Mouse (Mus musculus) hindbrain, embryonic 15.5 days (tissue): ENCODE results near the gene Plppr2. TPM values are rescaled to one million over a fixed set of nuclear protein-coding genes. Genes with fewer than 3 reads are reported as not detected.
A peak's percentile ranks its signal among the peaks of the same experiment; 100 is the strongest.

Experiments used
- ATAC-seq: fragments of 200-750 bp; cut with Nextera tagmentation; 2 replicates; pipeline ENCODE4 v1.8.0; 2017; ENCODE audit warnings: low read depth, moderate number of reproducible peaks, moderate TSS enrichment; ENCODE audit not compliant: low FRiP score
- H3K27ac ChIP-seq: fragments of 300-500 bp; sonication (generic); replicated peaks from 2 replicates; pipeline ENCODE4 v1.5.1; 2015; ENCODE audit warnings: mild to moderate bottlenecking, inconsistent platforms
- H3K27me3 ChIP-seq: fragments of 300-500 bp; sonication (generic); 2 replicates; pipeline ENCODE4 v1.6.1; 2015; ENCODE audit warnings: control low read depth, inconsistent platforms
- H3K36me3 ChIP-seq: fragments of 300-500 bp; sonication (generic); 2 replicates; pipeline ENCODE4 v1.6.1; 2015; ENCODE audit warnings: control low read depth, inconsistent platforms
- H3K4me1 ChIP-seq: fragments of 300-500 bp; sonication (generic); replicated peaks from 2 replicates; pipeline ENCODE4 v1.6.1; 2015; ENCODE audit warnings: control low read depth, inconsistent platforms
- H3K4me2 ChIP-seq: fragments of 300-500 bp; sonication (generic); 2 replicates; pipeline ENCODE4 v1.6.1; 2015; ENCODE audit warnings: moderate library complexity, mild to moderate bottlenecking, inconsistent platforms
- H3K4me3 ChIP-seq: fragments of 300-500 bp; sonication (generic); 2 replicates; pipeline ENCODE4 v1.5.1; 2015; ENCODE audit warnings: mild to moderate bottlenecking, inconsistent platforms
- H3K9ac ChIP-seq: fragments of 300-500 bp; sonication (generic); 2 replicates; pipeline ENCODE4 v1.6.1; 2015; ENCODE audit warnings: inconsistent platforms
- H3K9me3 ChIP-seq: fragments of 300-500 bp; sonication (generic); 2 replicates; pipeline ENCODE4 v1.6.1; 2016; ENCODE audit warnings: control low read depth, inconsistent platforms
- WGBS: fragments of 180-500 bp; shearing (Covaris S2); methylation state at CpG from one replicate; pipeline ENCODE4 v1.1.7; 2015; 5-methylcytosine and 5-hydroxymethylcytosine counted together
- polyA plus RNA-seq: library from polyadenylated mRNA; unstranded; fragments of >200 nt; fragmentation: Nextera tagmentation; extraction: Ambion mirVana; gene quantifications from 2 replicates; pipeline ENCODE4 v1.2.1, GENCODE M21; 2015

The Plppr2 gene
- polyA plus RNA-seq, 1 experiment from 2014 or later, result 119 TPM

DNA sequence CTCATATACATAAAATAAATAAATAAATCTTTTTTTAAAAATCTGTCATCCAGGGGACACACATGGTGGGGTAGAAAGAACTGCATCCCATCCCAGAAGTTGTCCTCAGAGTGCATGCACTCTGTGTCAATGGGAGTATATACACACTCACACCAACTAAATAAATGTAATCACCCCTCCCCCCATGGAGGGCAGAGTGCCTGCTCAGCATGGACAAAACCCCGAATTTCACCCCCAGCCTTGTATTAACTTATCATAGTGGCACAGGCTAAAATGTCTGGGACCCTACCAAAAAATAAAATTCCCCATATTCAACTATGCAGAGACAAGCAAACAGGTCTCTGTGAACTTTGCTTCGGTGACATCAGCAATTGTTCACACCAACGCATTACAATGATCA, 17.8 kb downstream of the Plppr2 start:
- Histone ChIP-seq H3K9ac (no peak overlapping the region), H3K4me2 (peak overlapping the region; percentile 65), H3K36me3 (no peaks in the 10 kb centered on the region), H3K9me3 (no peaks in the 10 kb centered on the region), H3K4me1 (peaks cover 26% of the 10 kb centered on the region), H3K4me3 (no peak overlapping the region), H3K27ac (no peak overlapping the region), H3K27me3 (peaks cover 8% of the 10 kb centered on the region)
- WGBS, result 72% methylated on average over 3 of the region's 3 CpGs
- ATAC-seq, result no peak

DNA sequence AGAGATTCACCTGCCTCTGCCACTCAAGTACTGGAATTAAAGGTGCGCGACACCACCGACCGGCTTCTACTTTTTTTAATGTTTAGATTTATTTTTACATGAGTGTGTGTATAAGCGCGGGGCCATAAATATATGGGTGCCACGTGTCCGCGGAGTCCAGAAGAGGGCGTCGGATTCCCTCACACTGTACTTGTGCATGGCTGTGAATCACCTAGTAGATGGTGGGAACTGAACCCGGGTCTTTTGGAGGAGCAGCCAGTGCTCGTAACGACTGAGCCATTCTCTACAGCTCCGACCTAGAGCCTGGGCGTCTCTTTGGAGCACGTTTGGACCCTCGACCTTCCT, 18.4 kb downstream of the Plppr2 start:
- ATAC-seq, result peak; percentile 59
- Histone ChIP-seq H3K9me3 (no peaks in the 10 kb centered on the region), H3K4me1 (peaks cover 26% of the 10 kb centered on the region), H3K36me3 (no peaks in the 10 kb centered on the region), H3K27me3 (peaks cover 14% of the 10 kb centered on the region), H3K4me3 (peak overlapping the region; percentile 77), H3K9ac (peak overlapping the region; percentile 84; the same call in 1 of the 2 replicates), H3K27ac (peak overlapping the region; percentile 99), H3K4me2 (peak overlapping the region; percentile 65)
- WGBS, result 3% methylated on average over 18 of the region's 18 CpGs

DNA sequence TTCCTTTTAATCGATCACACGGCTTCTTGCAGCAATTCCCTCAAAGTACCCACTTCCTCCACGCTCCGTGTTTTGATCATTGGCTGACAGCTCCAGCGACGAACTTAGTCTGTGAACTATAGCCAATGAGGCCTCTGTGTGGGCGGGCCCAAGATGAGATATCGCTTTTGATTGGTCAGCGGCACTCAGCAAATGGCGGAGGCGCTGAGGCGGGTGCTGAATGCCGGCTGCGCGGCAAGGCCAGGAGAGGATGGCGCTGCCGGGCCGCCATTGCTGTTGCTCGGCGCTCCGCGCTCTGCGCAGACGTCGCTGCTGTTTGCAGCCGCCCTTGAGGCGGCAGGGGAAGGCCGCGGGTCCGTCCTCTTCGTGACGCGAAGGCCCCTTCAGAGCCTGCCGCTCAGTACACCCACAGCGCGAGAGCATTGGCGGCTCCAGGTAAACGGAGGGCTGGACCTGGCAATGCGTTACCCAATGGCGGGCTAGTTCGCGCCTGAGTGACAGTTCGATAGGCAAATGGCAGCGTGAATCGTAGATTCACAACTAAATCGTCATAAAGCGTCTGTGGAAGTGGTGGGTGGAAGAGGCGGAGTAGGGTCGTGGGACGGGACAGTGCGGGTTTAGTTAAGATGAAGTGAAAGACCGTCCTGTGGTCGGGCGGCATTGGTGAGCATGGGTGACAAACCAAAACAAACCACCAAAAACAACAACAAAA, 18.9 kb downstream of the Plppr2 start, which contains the start of gene Swsap1:
Gene Swsap1, plus strand, starts transcription at position 186 of the 712 bp plus-strand sequence.
- under 1% methylated on average over 50 of the region's 54 CpGs for WGBS
- H3K9me3 ChIP-seq, result no peaks in the 10 kb centered on the region
- peaks cover 19% of the 10 kb centered on the region for H3K27me3 ChIP-seq
- peaks cover 28% of the 10 kb centered on the region for H3K4me1 ChIP-seq
- H3K4me2 ChIP-seq, result peak within 1 kb of the TSS; percentile 65
- peak within 1 kb of the TSS; percentile 77 for H3K4me3 ChIP-seq
- peak within 1 kb of the TSS; percentile 99 for H3K27ac ChIP-seq
- no peaks in the 10 kb centered on the region for H3K36me3 ChIP-seq
- H3K9ac ChIP-seq, result peak within 1 kb of the TSS; percentile 84
- peak; percentile 98 for ATAC-seq

DNA sequence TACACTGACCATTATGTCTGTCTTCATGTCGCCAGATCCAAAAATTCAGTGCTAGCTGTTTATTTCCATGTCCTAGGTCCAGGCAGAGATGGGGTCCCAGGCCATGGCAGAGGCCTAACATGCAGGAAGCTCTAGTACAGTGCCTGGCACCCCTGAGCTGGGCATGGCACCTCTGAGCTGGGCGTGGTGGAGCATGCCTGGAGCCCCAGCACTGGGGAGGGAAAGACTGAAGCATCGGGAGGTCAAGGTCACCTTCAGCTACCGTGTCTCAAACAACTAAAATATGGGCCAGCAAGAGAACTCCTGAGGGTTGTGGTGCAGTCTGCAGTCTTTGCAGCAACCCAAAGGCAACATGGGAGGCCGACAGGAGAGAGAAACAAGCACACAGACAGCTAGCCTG, 21.5 kb downstream of the Plppr2 start:
- ATAC-seq, result no peak
- no peaks in the 10 kb centered on the region for H3K36me3 ChIP-seq
- no peak overlapping the region for H3K4me3 ChIP-seq
- peaks cover 44% of the 10 kb centered on the region for H3K27me3 ChIP-seq
- H3K9ac ChIP-seq, result no peak overlapping the region
- H3K9me3 ChIP-seq, result no peaks in the 10 kb centered on the region
- H3K4me2 ChIP-seq, result no peak overlapping the region
- H3K4me1 ChIP-seq, result peaks cover 44% of the 10 kb centered on the region
- no peak overlapping the region for H3K27ac ChIP-seq
- 88% methylated on average over 5 of the region's 5 CpGs for WGBS

DNA sequence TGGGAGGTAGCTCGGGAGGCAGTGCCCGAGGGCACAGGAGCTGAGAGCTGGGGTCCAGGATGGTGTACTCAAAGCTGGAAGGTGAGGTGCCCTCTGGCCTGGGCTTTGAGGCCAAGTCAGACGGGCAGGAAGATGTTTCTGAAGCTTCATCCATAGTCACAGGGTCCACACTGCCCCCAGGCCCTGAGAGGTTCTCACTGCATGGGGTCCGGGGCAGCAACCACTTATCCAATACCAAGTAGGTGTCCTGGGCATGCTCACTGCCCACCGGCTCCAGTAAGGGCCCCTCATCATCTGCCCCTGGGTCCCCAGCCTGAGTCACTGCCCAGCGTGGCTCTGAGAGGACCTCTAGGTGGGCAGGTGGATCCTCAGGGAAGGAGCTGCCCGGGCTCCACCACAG, 22.4 kb downstream of the Plppr2 start:
- no peaks in the 10 kb centered on the region for H3K36me3 ChIP-seq
- H3K27ac ChIP-seq, result no peak overlapping the region
- peaks cover 52% of the 10 kb centered on the region for H3K27me3 ChIP-seq
- peaks cover 38% of the 10 kb centered on the region for H3K4me1 ChIP-seq
- H3K9me3 ChIP-seq, result no peaks in the 10 kb centered on the region
- WGBS, result 81% methylated on average over 7 of the region's 7 CpGs
- no peak for ATAC-seq
- H3K9ac ChIP-seq, result no peak overlapping the region
- no peak overlapping the region for H3K4me2 ChIP-seq
- H3K4me3 ChIP-seq, result no peak overlapping the region

DNA sequence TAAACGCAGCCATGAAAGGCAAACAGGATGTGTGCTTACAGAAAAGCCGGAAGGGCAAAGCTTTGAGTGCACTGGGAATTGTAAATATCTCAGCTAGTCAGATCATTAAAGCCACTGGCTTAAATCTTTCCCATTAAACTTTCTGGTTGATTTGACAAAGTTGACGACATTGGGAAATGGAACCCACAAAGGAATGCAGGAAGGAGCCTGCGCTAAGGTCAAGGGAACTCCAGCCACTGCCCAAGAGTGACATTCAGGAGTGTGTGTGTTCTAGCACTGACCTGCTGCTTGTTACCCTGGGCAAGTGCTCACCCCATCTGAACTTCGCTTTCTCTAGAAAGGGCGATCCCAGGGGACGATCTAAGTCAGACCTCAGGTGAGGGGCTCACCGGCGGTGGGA, 23.3 kb downstream of the Plppr2 start:
- 54% methylated on average over 9 of the region's 9 CpGs for WGBS
- H3K9ac ChIP-seq, result no peak overlapping the region
- ATAC-seq, result no peak
- H3K9me3 ChIP-seq, result no peaks in the 10 kb centered on the region
- H3K27me3 ChIP-seq, result peaks cover 52% of the 10 kb centered on the region
- H3K36me3 ChIP-seq, result no peaks in the 10 kb centered on the region
- H3K27ac ChIP-seq, result no peak overlapping the region
- H3K4me1 ChIP-seq, result peaks cover 31% of the 10 kb centered on the region
- no peak overlapping the region for H3K4me2 ChIP-seq
- H3K4me3 ChIP-seq, result no peak overlapping the region

DNA sequence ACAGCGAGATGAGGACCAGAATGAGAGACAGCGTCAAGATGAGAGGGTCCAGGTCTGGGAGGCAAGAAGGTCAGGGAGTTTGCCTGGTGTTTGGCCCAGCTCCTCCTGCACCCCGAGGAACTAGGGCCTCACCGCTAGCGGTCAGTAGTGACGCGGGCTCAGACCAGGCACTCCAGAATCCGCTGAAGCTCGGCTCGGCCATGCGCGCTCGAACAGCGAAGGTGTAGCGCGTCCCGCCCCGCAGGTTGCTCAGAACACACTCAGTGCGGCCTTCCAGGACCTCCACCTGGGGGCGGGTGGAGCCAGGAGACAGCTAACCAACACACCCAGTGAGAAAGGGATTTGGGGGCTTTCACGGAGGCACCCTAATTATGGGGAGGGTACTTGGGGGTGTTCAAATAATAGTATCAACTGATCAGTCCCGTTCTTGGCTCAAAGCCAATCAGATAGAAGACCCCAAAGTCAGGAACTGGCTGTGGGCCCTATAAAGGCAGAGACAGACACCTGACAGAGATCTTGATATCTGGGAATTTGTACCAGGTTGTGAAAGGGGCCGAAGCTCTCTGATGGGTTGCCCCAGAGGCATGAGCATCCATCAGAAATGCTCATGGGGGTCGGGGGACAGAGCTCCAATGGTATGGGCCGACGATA, 23.9 kb downstream of the Plppr2 start:
- no peak overlapping the region for H3K9ac ChIP-seq
- no peaks in the 10 kb centered on the region for H3K36me3 ChIP-seq
- H3K4me3 ChIP-seq, result no peak overlapping the region
- H3K27me3 ChIP-seq, result peaks cover 52% of the 10 kb centered on the region
- H3K4me2 ChIP-seq, result peak overlapping the region; percentile 25; the same call in 1 of the 2 replicates
- no peaks in the 10 kb centered on the region for H3K9me3 ChIP-seq
- 12% methylated on average over 26 of the region's 26 CpGs for WGBS
- no peak overlapping the region for H3K27ac ChIP-seq
- H3K4me1 ChIP-seq, result peaks cover 29% of the 10 kb centered on the region
- no peak for ATAC-seq

DNA sequence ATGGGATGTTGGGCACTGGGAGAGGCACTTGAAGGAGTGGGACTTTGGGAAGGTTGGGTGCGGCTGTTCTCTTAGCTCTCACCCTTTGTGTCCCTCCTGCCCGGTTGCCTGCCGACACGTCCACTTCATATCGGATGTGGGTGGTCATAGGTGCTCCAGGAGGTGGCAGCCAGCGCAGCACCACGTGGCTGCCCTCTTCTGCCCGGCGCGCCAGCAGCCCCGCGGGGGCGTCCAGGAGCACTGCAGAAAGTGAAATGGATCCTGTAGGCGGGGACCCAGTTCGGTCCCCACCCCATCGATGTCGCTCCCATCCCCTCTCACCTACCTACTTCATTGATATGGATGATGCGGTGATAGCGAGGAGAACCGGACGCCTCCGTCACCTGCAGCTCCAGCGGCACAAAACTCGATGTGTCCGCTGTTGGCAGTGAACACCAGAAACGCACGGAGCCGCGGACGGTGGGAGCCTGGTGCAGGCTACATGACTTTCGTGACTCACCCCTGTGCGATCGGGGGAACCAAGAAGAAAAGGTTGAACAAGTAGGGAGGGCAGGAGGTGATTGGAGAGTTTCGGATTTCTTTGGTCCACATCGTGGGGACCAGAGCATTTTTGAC, 24.6 kb downstream of the Plppr2 start:
- Histone ChIP-seq H3K27me3 (peaks cover 52% of the 10 kb centered on the region), H3K4me1 (peaks cover 26% of the 10 kb centered on the region), H3K9me3 (no peaks in the 10 kb centered on the region), H3K4me3 (peak overlapping the region; percentile 38), H3K27ac (no peak overlapping the region), H3K36me3 (no peaks in the 10 kb centered on the region), H3K4me2 (peak overlapping the region; percentile 79), H3K9ac (no peak overlapping the region)
- 1% methylated on average over 35 of the region's 35 CpGs for WGBS
- ATAC-seq, result no peak

DNA sequence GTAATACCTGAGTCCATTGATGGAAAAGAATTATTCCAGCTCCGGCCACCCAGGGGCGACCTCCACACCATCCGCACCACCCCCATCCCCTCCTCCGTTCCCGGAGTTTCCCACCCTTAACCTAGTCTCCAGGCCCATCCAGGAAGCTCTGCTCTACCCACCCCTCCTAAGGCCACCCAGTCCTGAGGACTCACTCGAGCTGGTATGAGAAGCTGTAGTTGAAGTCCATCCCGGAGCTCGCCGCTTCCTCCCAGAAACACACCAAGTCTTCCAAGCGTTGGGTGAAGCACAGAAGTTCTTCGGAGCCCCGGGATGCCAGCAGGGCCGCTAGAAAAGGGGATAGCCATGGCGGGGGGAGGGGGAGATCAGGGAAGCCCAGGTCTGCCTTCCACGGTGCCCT, 25.2 kb downstream of the Plppr2 start:
- WGBS, result 0% methylated on average over 11 of the region's 15 CpGs
- 0 out of 2 replicates have a peak, but pooled peaks have one; percentile 46 for ATAC-seq
- no peak overlapping the region for H3K27ac ChIP-seq
- H3K4me2 ChIP-seq, result peak overlapping the region; percentile 79
- H3K9ac ChIP-seq, result no peak overlapping the region; the same call in 1 of the 2 replicates
- peak overlapping the region; percentile 38 for H3K4me3 ChIP-seq
- no peaks in the 10 kb centered on the region for H3K9me3 ChIP-seq
- H3K27me3 ChIP-seq, result peaks cover 52% of the 10 kb centered on the region
- no peaks in the 10 kb centered on the region for H3K36me3 ChIP-seq
- peaks cover 23% of the 10 kb centered on the region for H3K4me1 ChIP-seq

DNA sequence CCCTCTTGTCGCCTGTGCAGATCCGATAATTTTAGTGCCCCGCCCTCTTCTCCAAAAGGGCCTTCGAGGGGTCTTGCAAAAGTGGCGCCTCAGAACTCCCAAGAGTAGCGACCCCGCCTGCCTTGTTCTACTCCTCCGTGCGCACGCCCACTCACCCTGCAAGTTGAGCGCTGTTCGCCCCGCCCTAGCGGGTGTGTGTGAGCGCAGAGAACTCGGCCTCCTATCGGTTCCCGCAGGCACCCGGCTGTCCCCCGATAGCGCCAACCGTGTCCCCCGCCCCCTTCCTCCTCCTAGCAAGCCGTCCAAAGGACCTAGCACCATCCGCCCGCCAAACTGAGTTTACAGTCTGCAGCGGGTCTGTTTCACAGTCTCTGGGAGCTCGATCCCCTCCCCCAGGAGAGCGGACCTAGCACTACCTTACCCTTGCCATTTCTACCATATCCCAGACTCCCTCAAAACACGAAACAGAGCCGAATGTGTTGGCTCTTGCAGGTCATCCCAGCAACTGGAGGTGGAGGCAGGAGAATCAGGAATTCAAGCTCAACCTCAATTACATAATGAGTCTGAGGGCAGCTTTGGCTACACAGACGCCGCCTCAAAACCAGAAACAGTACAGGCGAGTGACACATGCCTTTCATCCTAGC, 25.7 kb downstream of the Plppr2 start:
- Histone ChIP-seq H3K4me3 (peak overlapping the region; percentile 38), H3K27ac (no peak overlapping the region), H3K4me1 (peaks cover 23% of the 10 kb centered on the region), H3K36me3 (no peaks in the 10 kb centered on the region), H3K27me3 (peaks cover 52% of the 10 kb centered on the region), H3K9ac (no peak overlapping the region; the same call in 1 of the 2 replicates), H3K9me3 (no peaks in the 10 kb centered on the region), H3K4me2 (peak overlapping the region; percentile 79)
- ATAC-seq, result peak; percentile 54; the same call in 1 of the 2 replicates
- 5% methylated on average over 33 of the region's 34 CpGs for WGBS

DNA sequence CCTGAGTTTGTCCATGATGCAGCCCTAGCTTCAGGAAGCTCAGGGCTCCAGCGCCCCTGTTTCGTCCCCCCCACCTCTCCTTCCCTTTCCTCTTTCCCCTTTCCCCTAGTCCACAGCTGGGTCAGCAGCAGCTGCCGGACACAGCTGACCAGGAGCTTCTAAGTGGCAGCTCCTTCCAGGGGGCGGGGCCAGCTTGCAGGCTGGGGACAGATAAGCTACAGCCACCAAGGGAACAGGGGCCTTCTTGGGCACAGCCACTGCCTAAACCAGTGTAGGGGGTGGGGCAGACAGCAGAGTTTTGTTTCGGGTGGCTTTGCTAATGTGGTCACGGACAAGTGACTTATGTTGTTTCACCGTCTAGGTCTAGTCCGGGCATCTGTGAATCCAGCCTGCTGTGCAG, 26.6 kb downstream of the Plppr2 start, which contains the start of gene Epor:
Gene Epor, minus strand, starts transcription at position 90 of the 400 bp plus-strand sequence.
- no peak for ATAC-seq
- peak within 1 kb of the TSS; percentile 79 for H3K4me2 ChIP-seq
- no peaks in the 10 kb centered on the region for H3K9me3 ChIP-seq
- H3K4me3 ChIP-seq, result peak within 1 kb of the TSS; percentile 38
- H3K27ac ChIP-seq, result no peak within 1 kb of the TSS
- peaks cover 23% of the 10 kb centered on the region for H3K4me1 ChIP-seq
- 23% methylated on average over 8 of the region's 8 CpGs for WGBS
- no peaks in the 10 kb centered on the region for H3K36me3 ChIP-seq
- no peak within 1 kb of the TSS; the same call in 1 of the 2 replicates for H3K9ac ChIP-seq
- peaks cover 52% of the 10 kb centered on the region for H3K27me3 ChIP-seq
